Mouse (Mus musculus): Measurements from ENCODE around the gene Tubb2b.
"Not testable (repeated sequence)": the region's sequence is repeated elsewhere in the genome, so short reads cannot be mapped to it uniquely, and the experiment has no call there.

Gene Tubb2b

DNA sequence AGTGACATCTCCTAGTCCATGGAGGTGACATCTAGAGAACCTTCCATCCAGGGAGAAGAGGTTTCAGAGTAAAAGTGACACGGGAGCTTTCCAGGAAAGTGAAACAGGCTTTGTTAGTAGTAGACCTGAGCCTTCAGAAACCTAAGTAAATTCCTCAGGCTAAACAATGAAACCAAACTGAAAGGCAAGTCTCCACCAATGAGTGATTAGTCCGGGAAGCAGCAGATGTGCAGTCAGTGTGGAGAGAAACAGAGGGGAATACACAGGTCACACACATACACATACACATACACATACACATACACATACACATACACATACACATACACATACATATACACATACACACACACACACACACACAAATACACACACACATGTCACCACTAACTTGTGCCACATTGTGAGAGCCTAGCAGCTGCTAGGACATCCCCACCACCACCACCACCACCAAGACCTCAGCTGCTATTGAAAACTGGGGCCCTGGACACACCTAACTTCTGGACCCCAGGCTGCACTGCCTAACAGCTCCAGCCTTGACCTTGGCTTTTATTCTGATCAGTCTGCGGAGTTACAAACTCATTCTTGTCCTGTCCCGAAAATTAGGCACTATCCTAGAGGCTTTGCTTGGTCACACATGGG is 21.1 kb downstream of the Tubb2b start:
- in situ Hi-C loops (cut with MboI, MseI), result no loop called here

DNA sequence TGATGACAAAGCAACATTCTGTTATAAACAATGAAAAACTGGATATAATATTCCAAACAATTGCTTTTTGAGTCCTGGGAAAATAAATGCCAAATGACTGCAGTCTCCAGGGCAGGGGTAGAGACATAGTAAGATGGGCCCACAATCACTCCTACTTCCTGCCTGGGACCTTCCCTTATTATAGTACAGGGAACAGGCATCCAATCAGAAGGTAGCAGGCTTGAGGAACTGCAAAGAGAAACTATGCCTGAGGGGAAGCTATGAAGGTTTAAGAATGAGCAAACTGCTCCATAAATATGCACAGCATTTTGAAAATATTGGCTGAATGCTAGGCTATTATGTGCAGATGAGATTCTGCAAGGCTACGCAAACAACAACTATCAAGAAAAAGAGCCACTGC is 23.3 kb downstream of the Tubb2b start:
- in situ Hi-C loops (cut with MboI, MseI), result no loop called here

DNA sequence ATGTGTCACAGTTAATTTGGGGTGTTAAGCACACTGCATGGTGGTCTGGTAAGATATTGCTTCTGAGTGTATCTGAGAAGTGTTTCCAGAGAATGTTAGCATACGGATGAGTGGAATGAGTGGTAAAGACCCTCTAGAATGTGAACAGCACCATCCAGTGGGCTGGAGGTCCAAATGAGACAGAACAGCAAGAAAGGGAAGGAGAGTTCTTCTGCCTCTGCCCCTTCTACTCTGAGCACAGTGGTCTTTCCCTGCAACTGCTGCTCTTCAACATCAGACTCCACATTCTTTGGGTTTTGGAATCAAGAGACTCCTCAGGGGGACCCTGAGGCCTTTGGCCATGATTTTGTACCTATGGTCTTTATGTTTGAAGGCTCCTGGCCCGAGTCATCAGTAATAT is 24.0 kb downstream of the Tubb2b start:
- in situ Hi-C loops (cut with MboI, MseI), result no loop called here

DNA sequence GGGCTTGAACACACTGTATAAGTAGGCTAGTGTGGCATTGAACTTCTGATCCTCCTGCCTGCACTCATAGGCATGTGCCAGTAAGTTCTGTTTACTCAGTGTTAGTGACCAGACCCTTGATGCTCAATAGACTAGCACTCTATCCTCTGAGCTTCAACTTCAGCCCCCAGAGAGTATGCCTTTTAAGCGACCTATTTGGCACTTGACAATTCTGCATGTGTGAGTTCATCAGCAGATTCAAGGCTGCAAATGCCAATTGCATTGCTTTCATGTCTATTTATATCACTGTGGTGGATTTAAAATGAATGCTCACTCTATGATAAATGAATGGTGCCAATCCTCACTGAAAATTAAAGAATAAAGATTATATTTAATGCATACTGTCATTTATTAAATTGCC is 24.9 kb downstream of the Tubb2b start:
- in situ Hi-C loops (cut with MboI, MseI), result no loop called here

DNA sequence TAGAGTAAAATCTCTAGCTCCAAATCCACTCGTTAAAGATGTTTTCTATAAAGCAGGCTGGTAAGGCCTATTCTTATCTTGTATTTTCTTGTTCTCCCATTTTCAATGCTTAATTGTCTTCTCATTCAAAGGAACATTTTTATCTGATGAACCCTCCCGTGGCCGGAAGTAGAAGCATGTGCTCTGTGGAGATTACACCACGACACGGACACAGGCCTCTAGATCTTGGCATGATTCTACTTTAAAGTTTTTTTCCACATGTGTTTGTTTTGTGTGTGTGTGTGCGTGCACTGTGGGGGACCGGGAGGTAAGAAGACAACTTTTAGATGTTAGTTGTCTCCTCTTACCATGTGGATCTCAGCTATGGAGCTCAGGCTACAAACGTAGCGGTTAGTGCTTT is 28.4 kb downstream of the Tubb2b start:
- in situ Hi-C loops (cut with MboI, MseI), result no loop called here

DNA sequence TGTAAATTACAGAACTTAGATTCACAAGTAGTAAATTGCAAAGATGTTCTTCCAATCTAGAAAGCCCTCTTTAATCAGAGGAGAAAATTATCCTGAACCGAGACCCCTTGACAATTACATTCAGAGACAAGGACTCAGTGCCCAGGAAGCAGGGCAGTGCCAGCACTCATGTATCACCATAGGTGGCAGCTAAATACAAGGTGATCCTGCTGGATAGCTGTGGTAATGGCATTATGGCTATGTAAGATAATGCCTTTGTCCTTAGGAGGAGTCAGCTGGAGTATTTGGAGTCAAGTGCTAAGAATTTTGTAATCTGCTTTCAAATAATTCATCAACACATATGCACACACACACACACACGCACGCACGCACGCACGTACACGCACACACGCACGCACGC is 29.0 kb downstream of the Tubb2b start:
- in situ Hi-C loops (cut with MboI, MseI), result no loop called here

DNA sequence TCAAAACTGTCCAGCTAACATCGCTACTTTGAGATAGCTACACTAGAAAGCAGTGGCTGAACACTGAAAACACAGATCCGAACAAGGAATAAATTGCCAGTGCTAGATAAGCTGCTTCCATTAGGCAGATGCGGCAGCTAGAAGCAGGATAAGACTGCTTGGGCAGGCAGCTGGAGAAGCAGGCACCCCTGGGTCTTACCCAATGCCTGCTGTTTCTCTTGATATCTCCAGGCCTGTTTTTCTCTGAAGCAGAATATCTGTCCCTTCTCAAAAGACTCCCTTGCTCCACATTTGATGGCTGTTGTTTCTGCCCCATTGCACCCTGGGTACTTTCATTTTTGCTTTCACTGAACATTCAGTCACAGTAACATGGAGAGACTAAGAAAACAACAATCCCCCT is 29.5 kb downstream of the Tubb2b start:
- in situ Hi-C loops (cut with MboI, MseI), result no loop called here

DNA sequence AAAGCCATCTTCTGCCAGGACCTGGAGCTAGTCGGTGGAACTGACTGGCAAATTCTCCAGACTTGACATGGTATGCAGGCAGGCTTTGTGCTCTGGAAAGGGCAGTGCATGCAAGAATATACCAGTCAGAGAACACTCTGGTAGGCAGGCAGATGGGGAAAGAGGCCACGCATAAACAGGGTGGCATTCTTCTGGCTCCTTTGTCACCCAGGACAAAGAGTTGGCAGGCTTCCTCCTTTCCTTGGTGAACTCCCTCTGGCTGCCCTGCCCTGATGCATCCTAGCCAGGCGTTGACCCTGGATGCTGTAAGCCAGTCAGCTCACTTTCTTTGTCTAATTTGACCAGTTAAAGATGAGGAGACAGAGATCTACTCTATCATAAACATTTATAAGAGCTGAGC is 33.2 kb downstream of the Tubb2b start:
- in situ Hi-C loops (cut with MboI, MseI), result no loop called here

DNA sequence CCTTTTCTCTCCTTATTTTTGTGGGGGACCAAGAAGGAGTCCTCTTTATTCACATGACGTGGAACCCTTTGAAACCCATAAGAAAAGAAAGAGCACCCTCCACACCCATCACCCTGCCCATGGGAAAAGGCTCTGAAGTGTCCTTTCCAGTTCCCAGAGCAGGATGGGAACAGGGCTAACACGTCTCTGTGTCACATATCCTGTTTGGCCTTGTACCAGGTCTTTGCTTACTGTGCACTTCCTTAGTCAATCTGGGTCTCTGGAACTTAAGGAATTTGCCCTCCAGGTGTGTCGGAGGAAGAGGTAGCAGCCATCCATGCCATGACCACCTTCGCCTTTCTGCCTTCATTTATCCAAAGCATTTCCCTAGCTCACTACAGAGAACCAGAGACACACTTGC is 33.8 kb downstream of the Tubb2b start:
- in situ Hi-C loops (cut with MboI, MseI), result no loop called here

DNA sequence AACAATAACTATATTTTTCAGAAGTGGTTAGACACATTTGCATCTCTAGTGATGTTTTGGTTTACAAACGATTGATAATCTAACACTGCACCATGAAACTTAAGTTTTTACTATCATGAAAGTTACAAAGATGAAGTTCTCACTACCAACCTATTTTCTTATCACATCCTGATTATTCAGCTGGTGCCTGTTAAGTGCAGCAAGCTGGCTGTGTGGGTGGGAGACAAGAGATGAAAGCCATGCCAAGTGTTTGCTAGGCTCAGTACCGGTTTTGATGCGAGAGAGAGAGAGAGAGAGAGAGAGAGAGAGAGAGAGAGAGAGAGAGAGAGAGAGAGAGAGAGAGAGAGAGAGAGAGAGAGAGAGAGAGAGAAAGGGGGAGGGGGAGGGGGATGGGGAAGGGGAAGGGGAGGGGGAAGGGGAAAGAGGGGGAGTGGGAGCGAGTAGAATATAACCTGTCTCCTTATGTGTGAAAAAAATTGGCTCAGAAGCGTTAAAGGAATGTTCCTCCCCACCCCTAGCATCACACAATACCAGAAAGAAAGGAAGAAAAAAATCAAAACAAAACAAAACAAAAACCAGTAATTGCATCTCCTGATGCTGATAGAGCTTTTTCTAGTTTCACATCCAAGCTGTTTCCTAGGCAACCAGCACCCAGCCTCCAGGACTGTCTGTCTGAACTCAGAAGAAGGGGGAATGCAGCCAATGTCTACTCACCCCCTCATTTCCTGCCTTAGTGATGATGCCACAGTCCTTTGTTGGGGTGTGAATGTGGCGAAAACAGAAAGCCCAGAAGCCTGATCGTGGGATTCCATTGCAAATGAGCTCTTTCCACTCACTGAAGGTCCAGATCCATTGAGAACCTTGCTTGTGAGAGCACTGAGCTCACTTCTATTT is 34.5 kb downstream of the Tubb2b start:
- in situ Hi-C loops (cut with MboI, MseI), result no loop called here

DNA sequence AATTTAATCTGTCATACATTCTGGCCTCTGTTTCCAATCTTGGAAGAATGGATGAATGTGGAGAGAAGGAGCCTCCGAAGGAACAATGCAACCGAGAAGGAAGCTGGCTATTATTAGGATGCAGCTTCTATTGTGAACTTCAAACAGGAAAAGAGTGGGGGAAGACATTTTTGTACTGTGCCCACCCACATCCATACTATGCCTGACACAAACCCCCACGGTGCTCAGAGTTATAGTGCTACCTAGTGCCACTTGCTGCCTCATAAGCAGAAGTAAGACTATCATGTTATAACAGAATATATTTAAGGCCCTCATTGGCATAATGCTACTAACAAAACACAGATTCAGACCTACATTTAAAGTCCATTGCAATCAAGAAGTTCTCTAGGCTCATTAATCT is 40.9 kb downstream of the Tubb2b start:
- in situ Hi-C loops (cut with MboI, MseI), result no loop called here

DNA sequence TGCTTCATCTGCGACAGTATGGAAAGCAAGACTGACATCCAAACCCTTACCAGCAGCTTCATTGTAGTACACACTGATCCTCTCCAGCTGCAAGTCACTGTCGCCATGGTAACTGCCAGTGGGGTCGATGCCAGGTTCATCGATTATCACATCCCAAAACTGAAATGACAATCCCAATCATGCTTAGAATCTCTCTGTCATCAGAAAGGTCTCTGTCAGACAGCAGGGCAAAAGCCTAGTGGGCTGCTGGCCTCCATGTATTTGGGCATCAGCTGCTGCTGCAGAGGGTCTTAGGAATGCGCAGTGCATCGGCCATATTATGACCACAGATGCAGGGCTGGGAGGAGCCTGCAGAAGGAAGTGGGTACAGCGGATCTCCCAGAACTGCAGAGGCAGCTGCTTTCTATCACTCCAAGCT is 41.4 kb downstream of the Tubb2b start:
- in situ Hi-C loops (cut with MboI, MseI), result no loop called here

DNA sequence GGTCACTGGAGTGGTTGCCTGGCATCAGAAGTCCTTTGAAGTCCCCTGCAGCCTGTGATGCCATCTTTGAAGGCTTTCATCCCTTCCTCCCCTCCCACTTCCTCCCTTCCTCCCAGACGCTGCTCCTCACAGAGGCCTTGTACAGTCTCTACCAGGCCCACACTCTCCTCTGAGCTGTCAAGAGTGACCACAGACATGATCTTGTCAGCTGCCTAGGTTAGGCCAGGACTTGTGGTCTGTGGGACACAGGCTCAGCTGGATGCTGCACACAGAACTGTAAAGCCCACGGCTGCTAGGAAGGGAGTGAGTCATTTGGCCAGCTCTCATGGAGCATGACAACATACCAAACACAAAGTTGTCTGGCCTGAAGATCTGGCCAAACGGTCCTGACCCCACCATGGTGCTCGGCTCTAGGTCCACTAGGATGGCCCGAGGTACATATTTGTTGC is 42.0 kb downstream of the Tubb2b start:
- in situ Hi-C loops (cut with MboI, MseI), result not testable (repeated sequence)

DNA sequence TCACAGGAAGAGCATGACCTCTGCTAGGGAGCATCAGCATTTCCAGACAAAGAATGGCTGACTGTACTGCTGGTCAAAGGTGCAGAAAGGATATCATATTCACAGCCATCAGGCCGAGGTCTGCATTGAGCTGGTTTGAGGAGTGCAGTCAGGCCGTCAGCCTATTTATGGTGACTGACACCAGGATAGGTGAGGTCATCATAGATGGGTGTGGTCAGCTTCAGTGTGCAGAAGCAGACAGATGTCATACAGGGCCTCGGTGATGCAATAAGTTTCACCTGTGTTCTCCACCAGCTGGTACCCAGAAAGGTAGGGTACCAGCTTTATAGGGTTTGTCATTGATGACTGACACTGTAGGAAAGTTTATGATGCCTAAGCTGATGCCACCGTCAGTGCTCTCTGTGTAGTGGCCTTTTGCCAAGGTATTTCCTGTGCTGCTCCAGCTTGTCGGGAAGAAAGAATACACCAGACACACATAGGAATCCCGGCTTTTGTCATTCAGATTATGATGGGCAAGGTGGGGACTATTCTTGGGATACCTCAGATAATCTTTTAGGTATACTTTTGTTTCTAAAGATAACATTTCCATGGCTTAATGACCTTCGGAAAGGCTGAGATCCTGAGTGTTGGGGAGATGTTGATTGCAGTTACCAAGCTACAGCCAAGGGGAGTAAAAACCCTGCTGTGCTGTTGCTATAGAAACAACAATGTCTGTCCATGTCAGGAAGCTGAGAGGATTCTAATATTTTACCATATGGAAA is 43.0 kb downstream of the Tubb2b start:
- in situ Hi-C loops (cut with MboI, MseI), result no loop called here

DNA sequence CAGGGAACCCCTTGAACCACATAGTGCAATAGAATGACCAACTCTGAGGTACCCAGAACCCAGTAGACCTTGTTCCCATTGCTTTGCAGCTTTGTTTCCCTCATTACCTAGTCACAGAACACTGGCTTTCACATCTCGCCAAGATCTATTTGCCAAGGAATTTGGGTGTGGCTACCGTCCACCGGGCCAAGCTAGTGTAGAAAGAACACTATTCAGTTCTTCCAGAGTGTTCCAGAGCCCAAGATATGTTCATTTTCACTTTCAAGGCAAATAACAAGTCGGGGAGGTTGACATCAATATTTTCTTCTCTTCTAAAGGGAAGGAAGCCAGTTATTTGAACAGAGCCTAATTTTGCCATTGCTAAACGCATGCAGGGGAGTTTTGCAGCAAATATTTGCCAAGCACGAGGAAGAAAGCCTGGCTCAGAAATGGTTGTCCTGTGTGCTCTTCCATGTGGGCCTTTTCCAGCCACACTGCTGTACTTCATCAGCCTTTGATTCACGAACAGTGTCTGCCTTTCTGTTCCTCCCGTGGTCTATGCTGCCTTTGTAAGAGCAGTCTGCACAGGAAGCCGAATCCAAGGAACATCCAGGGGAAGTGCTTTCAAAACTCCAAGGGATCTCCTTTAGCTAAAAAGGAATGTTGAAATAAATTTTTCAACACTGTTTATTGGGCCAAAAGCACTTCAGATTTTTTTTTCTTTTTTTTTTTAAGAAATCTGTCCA is 46.1 kb downstream of the Tubb2b start:
- in situ Hi-C loops (cut with MboI, MseI), result no loop called here

DNA sequence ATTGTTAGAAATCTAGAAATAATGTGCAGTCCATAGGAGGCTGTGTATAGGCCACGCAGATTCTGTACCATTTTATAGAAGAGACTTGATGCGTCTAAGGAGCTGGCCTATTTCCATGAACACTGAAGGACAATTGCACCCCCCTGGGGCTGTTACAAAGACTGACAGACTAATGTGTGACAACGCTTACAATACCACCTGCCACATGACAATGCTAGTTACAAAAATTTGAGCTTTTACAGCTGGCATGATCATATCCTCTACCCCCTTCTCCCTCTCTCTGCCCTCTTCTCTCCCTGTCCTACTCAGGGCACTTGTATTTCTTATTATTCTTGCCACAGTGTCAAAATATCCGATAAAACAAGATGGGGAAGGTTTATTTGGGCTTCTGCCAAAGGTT is 48.3 kb downstream of the Tubb2b start:
- in situ Hi-C loops (cut with MboI, MseI), result no loop called here

DNA sequence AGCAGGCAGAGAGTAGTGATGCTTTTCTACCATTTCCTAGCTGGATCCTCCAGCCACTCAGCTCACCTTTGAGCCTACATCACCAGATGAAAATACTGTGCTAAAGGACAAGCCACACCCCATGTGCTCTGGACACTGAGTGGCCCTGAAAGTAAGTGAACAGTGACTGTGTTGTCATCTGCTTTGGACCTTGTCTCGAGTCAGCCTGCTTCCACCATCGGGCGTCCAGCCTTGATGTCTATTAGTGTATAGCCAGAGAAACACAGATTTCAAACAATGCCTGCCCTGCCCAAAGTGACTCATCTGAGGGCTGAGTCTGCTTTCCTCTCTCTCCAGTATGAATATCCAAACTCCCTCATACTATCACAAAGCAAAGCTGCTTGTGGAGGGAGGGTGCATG is 50.5 kb downstream of the Tubb2b start:
- in situ Hi-C loops (cut with MboI, MseI), result loop anchor here (5.0 kb wide), 1 partner anchor 78 kb away; no protein-coding TSS in a partner anchor

DNA sequence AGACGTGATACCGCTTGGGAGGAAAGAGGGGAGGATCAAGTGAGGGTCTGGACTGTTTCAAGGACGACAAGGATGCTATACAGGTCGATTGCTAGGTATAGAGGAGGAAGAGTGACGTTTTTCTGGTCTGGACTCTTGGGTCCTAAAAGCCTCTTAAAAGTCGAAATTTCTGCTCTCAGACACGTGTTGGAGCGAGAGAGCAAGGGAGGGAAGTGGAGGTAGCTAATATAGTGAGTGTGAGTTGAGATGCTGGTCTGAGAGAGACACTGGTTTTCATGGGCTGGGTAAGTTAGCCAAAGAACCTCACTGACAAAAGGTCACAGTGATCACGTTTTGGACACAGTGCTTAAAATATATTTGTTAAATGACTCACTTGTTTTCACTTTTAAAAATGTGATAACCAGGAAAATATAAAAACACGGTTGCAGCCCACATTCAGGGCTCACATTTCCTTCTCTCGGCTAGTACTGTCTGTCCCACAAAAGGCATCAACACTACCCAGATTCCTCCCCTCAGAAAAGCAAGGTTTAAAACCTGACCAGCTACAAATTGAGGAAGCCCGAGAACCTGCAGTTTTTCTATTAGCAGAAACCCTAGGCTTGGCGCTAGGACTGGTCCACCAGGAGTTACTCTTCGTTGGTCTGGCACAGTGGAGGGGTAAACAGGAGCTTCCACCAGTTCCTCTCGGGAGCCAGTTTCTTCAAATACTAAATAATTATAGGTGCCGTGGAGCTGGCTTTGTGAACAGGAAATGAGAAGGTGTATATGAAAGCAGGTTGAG is 51.6 kb downstream of the Tubb2b start:
- in situ Hi-C loops (cut with MboI, MseI), result loop anchor here (5.0 kb wide), 1 partner anchor 79 kb away; no protein-coding TSS in a partner anchor

DNA sequence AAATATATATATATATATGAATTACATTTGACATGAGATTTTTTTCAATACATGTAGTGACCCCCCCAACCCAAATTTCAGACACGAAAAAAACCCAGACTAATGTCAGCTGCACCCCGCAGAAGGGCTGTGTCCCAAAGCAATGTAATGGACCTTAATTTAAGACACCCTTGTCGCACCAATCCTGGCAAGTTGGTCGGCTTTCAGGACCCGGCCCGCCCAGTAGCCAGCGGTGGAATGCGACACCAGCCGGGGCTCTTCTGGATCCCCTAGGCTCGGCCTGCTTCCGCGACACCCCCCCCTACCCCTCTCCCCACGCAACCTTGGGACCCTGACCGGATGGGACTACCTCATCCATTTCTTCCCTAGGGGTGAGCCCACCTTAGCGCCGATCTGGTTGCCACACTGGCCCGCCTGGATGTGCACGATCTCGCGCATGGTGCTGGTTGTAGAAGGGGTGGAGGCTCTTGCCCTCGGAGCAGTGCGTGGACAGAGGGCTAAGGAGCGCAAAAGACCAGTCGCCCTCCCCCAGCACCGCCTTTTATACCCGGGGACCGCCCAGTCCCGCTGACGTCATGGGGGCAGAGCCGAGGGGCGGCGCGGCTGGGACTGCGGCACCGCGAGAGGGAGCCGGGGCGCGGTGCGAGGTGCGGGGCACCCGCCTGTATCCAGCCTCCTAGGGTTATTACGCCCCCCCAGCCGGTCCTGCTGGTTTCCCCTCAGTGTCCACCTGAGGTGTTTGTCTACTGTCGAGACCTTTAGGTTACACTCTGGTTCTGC is 52.6 kb downstream of the Tubb2b start, which contains the start of gene Tubb2a:
Gene Tubb2a, minus strand, starts transcription at position 516 of the 780 bp plus-strand sequence.
- in situ Hi-C loops (cut with MboI, MseI), result loop anchor here (5.0 kb wide), 1 partner anchor 80 kb away; no protein-coding TSS in a partner anchor
